Mouse (Mus musculus): ENCODE data around the gene Tsga10ip.
"Not testable (repeated sequence)": the region's sequence is repeated elsewhere in the genome, so short reads cannot be mapped to it uniquely, and the experiment has no call there.

Tsga10ip gene

DNA sequence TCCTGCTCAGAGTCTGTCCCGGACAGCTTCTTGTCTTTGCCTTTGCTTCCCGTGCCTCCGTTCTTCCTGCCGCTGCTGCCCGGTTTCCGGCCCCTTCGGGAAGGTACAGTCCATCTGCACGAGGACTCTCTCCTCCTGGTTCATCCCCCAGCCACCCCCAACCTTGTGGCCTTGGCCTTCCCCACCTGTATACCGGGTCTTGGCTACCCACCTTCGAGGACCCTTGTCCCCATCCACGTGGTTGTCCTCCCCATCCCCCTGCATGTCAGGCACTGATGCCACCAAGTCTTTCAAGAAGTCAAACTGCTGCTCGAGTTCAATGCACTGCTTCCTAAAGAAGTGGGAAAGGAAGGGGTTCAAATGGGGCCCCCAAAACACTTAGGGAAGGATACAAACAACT, 21.2 kb upstream of the Tsga10ip start:
- no peak for DNase-seq (ENCODE audit: low spot score)

DNA sequence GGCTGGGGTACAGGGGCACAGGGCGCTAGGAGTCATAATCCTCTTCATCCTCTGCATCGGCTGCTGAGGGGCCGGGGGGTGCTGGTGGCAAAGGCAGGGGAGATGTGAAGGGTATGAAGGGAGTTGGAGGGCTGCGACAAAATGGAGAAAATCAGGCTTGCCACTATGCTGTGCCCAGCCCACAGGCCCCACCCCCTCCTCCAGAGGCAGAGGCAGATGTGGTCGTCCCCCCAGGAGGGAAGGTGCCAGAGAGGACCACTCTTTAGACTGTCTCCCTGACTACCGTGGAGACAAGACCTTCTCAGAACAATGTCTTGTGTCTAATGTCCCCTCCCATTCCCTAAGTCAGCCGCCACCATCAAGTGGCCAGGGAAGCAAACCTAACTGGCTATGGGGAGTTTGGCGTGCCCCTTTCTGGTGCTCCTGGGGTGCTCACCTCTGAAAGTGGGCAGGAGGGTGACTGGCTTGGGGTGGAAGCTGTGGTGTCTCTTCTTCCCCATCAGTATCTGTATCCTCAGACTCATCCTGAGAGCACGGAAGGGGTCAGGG, 20.6 kb upstream of the Tsga10ip start:
- DNase-seq (ENCODE audit: low spot score), result no peak

DNA sequence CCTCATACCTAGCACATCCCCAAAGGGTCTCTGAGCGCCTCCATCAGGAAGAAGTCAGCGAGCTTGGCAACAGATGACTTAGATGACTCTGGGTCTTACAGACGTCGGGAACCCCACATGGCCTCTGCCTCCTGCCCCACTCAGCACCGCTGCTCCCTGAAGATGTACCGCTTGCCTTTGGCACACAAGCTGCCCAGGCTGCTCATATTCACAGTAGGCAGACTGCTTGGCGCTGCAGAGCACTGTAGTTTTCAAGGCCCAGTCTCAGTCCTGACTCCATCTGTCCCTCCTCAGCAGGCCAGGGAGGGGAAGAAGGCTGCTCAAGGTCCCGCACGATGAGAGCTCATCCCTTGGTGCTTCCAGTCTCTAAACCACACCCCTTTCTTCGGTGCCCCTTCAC, 19.9 kb upstream of the Tsga10ip start:
- DNase-seq (ENCODE audit: low spot score), result no peak

DNA sequence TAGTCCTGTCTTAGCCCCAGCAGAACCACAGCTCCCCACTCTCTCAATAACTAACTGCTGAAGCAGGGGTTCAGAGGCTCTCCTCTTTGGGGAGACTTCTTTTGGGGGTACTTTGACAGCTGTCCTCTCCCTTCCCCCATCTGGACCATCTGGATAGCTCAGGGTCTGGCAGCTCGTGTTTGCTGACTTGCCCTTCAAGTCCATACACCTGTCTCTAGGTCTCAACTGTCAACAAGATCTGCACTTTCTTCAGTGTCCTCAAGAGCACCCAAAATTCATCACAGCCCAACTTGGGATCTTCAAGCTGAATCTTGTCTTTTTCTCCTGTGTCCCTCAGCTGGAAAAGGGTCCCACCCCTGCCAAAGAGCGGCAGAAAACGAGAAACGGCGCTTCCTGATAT, 19.5 kb upstream of the Tsga10ip start:
- no peak for DNase-seq (ENCODE audit: low spot score)

DNA sequence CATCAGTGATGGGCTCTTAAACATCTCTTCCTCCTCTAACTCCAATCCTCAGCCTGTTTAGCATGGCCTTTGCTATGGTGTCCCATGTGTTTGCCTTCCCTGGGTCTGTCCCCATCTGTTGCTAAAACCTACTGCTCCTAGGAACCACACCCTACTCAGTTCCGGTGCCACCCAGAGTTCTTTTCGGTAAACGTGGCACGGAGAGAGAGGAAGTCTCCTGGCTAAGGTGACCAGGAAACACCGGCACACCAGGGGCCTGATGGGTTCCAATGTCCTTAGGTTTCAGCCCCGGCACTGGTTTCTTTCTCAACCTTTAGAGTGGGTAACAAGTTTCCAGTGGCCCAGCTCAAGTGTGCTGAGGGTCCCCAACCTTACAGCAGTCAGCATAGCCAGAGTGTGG, 18.3 kb upstream of the Tsga10ip start:
- no peak for DNase-seq (ENCODE audit: low spot score)

DNA sequence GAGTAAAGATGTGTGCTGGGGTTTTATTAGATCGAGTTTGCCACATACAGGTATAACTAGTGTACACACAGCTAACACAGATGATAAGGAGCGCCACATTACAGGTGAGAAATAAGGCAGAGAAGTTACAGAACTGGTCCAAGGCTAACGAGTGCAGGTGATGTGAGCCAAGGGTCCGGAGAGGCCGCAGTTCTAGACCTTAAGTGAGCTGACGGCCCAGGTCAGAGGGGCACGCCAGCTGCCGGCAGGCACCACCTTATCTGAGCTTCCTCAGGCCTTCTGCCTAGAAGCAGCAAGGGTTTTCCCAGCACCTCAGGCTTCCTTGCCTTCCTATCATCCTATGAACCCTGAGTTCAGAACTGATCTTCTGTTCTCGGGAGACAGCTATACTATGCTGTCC, 17.3 kb upstream of the Tsga10ip start:
- DNase-seq (ENCODE audit: low spot score), result no peak

DNA sequence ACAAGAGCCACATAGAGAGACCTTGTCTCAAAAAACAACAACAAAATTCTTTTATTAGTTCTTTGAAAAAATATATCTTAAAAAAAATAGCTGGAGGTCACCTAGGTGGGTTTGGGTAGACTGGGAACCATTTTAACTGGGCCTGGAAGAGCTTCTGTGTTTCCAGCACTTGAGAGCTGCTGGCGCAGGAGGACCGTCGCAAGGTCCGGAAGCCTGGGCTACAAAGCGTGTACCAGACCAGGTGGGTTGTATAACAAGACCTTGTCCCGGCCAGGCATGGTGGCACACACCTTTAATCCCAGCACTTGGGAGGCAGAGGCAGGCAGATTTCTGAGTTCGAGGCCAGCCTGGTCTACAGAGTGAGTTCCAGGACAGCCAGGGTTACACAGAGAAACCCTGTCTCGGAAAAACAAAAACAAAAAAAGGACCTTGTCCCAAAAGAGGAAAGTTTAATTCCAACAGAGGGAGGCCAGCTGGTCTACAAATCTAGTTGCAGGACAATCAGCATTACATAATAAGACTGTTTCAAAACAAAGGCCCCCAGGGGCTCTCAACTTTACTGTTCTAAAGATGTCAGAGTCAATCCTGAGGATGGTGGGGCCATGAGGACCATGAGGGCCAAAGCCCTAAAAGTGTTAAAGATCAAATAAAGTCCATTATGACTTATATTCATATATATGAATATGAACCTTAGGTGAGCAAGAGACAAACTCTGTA, 16.6 kb upstream of the Tsga10ip start:
- no peak for DNase-seq (ENCODE audit: low spot score)

DNA sequence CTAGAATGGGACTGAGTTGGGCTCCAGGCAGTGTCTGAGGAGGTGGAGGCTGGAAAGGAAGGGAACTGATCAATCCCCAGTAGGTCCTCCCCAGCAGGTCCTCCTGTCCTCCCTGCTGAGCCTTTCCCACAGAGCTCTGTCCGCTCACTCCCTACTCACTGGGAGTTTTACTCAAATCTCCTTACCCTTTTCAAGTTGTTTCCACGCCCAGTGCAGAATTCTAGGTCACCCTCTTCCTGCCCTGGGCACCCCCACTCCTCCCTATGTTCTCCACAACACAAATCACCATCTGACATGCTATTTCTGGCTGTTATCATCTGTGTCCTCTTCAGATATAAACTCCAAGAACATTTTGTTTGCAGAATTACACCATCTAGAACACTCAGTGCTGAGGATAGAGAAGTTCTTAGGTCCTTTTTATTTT, 12.2 kb upstream of the Tsga10ip start:
- no peak for DNase-seq (ENCODE audit: low spot score)

DNA sequence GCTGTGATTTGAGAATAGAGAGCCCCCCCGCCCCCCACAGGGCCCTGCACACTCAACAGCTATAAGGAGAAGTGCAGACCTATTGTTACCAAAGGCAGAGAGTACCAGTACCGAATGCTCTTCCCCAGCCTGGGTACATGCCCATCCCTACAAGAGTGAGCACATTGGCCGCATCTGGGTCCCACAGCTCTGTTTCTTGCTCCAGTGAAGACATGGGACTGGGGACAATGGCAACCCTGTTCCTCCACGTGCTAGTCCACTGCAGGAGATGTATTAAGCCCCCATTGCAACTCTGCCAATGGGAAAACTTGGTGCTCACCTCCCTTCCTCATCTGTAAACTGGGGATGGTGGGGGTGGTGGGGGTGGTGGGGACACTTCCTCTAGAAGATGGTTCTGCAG, 11.5 kb upstream of the Tsga10ip start:
- no peak for DNase-seq (ENCODE audit: low spot score)

DNA sequence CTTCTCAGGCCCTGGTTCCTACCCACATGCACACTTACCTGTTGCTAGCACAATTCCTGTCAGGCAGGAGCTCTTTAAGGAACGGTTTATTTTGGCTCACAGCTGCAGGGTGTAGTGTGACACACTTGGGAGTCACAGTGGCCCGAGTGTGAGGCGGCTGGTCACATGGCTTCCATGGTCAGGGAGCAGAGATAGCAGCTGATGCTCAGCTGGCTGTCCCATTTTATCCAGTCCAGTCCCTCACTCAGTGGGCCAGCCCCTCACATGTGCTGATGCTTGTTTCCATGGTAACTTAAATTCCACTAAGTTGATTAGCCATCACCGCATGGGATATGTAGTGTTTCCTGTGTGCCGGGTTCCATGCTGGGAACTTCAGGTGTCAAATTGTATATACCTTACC, 9.6 kb upstream of the Tsga10ip start:
- no peak for DNase-seq (ENCODE audit: low spot score)

DNA sequence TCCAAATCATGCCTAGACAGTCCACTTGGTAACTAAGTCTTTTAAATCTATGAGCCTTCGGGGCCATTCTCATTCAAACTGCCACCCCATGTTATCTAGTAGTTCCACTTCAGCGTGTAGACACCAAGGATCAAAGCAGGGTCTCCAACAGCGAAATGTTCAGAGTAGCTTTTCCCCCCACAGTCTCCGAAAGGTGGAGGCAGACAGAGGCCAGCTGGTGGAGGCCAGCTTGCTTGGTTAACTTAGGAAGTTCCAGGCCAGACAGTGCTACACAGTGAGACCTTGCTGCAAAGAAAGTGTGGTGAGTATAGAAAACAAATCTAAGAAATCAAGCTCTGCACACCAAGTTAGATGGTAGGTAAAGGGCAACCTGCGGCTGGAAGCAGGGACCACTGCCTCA, 8.3 kb upstream of the Tsga10ip start:
- no peak for DNase-seq (ENCODE audit: low spot score)

DNA sequence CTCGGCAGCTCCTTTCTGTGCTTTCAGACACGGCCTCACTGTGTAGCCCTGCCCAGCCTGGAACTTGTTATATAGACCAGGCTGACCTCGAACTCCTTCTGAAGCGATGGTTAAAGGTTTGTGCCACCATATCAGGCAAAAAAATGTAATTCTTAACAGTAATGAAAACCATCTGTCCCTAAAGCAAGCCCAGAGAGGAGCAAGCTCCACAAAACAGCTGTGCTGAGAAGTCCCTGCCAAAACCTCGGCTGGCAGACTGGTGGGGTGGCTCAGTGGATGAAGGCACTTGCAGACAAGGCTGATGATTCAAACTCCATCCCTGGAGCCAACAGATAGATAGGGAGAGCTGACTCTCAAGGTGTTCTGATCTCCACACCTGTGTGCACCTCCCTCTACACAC, 6.7 kb upstream of the Tsga10ip start:
- DNase-seq (ENCODE audit: low spot score), result no peak

DNA sequence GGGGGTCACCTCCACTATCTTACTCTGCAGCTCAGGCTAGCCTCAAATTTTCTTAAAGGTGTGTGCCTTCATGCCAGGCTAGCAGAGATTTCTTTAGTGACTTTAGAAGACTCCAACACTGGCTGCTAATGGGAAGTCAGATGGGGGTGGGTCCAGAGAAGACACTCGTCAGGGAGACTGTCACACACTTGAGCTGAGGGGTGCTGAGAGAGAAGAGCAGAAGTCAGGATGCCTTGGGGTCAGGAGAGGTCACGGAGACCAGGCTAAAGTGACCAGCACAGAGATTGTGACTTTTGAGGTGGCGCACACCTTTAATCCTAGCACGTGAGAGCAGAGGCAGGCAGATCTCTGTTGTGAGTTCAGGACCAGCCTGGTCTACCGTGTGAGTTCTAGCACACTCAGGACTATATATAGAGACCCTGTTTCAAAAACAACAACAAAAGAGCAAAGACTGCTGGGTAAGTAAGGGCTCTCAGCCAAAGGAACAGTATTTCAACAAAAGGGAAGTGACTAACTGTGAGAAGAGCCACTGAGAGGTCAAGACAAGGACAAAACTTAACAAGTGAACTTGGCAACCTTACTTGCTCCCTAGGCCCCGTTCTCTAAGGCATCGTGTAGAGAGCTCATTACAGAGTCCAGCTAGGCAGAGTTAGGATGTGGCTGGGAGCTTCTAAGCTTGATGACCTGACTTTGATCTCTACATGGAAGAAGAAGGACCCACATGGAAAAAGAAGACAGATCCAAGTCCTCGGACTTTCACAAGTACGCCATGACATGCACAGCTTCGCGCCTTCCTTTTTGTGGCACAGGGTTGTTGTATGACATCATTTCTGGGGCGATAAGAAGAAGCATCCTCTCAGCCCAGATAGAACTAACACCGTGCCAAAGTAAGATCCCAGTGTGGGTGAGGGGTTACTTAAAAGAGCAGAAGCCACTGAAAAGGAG, 6.0 kb upstream of the Tsga10ip start:
- DNase-seq (ENCODE audit: low spot score), result no peak

DNA sequence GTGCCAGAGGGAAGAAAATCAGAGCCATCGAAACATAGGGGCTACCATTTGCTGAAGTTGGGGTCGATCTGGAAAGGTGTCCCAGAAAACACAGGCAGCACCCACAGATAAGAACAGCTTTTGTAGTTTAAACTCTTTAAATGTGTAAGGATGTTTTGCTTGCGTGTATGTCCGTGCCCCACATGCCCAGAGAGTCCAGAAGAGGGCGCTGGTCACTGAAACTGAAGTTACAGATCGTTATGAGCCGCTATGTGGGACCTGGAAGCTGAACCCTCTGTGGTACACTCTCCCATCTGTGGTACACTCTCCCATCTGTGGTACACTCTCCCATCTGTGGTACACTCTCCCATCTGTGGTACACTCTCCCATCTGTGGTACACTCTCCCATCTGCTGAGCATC, 4.8 kb upstream of the Tsga10ip start:
- DNase-seq (ENCODE audit: low spot score), result no peak

DNA sequence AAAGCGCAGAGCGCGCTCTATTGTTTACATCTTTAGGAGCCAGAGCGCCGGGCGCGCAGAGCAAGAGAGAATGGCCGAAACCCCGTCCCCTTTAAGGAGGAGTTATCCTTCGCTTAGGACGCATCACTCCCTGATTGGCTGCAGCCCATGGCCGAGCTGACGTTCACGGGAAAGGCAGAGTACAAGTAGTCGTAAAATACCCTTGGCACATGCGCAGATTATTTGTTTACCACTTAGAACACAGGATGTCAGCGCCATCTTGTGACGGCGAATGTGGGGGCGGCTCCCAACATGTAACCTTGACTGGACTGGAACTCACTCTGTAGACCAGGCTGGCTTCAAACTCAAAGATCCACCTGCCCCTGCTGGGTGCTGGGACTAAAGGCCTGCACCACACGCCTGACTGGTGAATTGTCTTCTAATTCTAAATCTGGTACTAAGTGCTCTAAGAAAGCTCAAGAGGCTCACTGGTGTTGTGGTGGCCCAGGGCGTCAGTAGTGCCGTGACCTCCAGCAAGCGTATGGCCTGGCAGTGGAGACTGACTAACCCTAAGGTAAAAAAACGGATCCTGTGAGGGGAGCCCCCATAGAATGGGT, 4.3 kb upstream of the Tsga10ip start:
- not testable (repeated sequence) for DNase-seq (ENCODE audit: low spot score)

DNA sequence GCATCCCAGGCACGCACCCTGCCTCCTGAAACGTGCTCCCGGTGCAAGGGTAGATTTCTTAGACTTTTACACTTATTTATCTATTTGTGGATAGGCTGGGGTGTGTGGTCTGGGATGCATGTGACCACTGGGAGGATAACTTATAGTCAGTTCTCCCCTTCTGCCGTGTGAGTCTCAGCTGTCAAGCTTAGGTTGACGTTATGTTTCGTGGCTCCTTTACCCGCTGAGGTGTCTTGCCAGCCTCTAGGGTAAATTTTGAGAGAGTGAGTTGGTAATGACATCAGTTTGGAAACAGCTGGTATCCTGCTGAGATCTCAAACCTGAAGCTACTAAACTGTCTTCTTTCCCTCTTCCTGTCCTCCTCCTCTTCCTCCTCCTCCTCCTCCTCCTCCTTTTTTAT, 3.6 kb upstream of the Tsga10ip start:
- no peak for DNase-seq (ENCODE audit: low spot score)

DNA sequence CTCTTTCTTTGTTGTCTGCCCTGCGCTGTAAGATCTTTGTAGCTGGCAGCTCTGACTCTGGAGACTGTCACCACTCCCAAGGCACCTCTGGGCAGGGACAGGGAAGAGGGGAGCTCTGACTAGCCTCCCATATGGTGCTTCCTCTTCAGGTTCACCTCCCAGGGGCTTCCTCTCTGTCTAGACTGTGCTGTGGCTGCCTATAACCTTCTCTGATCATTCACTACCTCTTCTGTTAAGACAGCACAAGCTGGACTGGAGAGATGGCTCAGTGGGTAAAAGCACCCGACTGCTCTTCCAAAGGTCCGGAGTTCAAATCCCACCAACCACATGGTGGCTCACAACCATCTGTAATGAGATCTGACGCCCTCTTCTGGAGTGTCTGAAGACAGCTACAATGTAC, 1.3 kb downstream of the Tsga10ip start:
- not testable (repeated sequence) for DNase-seq (ENCODE audit: low spot score)

DNA sequence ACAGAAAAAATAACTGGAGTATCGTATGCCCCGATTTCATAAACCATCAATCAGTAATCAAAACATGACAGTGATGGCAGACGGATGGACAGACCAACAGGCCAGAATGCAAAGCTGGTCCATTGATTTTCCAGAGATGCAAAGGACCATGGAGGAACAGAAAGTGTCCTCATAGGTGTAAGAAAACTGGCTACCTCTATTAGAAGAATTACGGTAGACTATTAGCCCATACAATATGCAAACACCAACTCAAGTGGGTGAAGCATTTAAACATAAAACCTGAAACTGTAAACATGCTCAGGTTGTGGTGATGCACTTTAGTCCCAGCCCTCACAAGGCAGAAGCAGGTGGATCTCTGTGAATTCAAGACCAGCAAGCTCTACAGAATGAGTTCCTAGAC, 7.0 kb downstream of the Tsga10ip start:
- DNase-seq (ENCODE audit: low spot score), result no peak

DNA sequence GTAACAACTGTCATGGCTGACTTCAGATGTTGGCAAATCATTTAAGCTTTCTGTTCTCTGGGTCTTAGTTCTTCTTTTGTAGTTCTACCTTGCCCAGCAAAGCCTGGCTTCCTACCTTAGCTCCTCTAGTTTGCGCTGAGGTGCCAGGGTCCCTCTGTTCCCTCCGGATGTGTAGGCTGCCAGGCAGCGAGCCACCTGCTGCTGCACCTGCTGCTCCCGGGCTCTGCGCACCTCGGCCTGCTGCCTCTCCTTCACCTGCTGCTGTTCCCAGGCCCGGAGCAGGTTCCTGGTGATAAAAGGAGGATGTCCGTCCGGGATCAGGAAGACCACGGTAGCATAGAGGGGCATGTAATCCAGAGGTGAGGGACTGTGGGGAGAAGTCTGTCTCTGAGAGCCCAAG, 8.2 kb downstream of the Tsga10ip start:
- DNase-seq (ENCODE audit: low spot score), result no peak

DNA sequence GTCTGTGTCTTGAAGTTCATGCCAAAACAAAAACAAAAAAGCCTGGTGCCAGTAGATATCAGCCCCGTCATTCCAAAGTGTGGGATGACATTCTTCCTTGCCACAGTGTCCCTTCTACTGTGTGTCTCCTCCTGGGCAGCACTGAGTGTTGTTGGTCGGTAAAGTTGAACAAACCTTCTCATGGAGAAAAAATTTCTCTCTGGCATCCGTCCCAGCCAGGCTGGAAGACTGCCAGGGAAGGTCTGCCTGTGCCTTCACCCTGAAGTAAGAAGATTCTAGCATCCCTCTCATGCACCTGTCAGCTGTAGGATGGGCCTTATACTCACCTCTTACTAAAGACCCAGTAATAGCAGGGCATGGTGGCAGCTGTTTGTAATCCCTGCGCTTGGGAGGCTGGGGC, 9.4 kb downstream of the Tsga10ip start:
- DNase-seq (ENCODE audit: low spot score), result no peak

DNA sequence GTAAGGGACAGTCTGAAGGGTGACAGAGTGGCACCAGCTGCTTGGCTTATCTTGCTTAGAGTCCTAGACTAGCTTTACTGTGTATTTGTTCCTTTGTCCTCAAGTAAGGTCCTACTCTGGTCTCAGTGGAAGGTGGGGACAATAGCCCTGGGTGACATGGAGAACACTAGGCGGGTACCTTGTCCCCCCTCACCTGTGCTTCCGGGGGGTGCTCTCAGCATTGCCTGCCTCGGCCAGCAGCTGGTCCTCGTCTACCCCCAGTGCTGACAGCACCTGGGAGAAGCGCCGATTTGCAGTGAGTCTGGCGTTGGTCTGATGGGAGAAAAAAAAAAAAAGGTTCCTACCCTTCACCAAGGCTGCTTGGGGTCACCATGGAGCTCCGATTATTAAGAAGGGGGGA, 11.9 kb downstream of the Tsga10ip start:
- DNase-seq (ENCODE audit: low spot score), result no peak

DNA sequence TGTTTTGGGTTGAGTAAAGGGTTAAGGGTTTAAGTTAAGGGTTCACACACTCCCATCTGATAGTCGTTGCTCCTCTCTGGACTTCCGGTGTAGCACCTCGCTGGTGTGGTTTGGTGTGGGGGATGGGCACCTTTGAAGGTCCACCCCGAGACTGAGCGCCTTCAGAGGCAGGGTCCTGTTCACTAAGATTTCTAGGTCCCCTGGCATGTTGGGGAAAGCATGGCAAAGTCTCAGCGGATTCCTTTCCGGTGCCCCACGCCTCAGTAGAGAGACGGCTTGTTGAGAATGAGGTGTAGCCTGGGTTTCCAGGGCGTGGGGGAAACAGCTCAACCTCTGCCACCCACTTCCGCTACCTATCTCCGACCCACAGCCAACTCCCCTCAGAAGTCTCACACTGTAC, 12.7 kb downstream of the Tsga10ip start:
- DNase-seq (ENCODE audit: low spot score), result no peak
